Mouse (Mus musculus): Measurements from ENCODE around the gene Gss.
"Not testable (repeated sequence)": the region's sequence is repeated elsewhere in the genome, so short reads cannot be mapped to it uniquely, and the experiment has no call there.

Gene Gss

GRCm38 (mm10) chr2:155573996-155574395 lies 18.6 kb downstream of the Gss start:
- peak; percentile 44 for DNase-seq (ENCODE audit: low spot score)

DNA sequence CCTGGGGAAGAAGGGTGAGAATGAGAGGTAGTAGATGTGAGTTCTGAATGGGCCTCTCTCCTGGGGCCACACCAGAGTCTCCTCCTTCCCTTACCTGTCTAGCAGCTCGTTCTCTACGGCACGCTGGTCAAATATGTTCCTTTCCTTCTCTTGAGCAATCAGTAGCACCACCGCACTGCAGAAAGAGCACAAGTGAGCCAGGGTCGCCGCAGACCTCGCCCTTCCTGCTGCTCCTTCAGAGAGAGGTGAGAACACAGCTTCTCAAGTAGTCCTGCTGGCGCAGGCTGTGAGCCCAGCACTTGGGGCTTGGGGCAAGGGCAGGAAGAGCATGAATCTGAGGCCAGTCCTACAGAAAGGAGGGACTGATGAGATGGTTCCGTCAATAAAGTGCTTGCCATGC lies 19.6 kb downstream of the Gss start:
- DNase-seq (ENCODE audit: low spot score) = peak; percentile 59

GRCm38 (mm10) chr2:155569223-155569807 lies 23.3 kb downstream of the Gss start:
- no peak for DNase-seq (ENCODE audit: low spot score)

- DNase-seq (ENCODE audit: low spot score) = no peak
Observed at GRCm38 (mm10) chr2:155567751-155568150, 24.9 kb downstream of the Gss start.

DNA sequence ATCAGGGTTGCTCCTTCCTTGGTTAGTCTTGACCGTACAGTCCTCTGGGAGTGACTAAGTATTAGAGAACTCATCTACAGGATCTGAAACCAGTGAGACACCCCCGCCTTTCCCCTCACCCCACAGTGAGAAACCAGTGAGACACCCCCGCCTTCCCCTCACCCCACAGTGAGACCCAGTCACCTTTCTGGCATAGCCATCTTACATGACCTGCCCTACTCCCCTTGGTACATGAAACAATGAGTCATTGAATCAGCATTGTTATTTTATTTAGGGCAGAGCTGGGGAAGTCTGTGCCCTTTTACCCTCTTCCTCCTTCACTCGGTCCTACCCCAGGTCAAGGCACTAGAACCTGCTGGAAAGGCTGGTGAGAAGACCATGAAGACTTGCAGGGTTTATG lies 29.7 kb downstream of the Gss start:
- no peak for DNase-seq (ENCODE audit: low spot score)

- DNase-seq (ENCODE audit: low spot score) = no peak
Observed at GRCm38 (mm10) chr2:155562209-155562608, 30.4 kb downstream of the Gss start.

GRCm38 (mm10) chr2:155554426-155554985 lies 38.1 kb downstream of the Gss start:
- peak; percentile 32 for DNase-seq (ENCODE audit: low spot score)

GRCm38 (mm10) chr2:155552949-155553354 lies 39.7 kb downstream of the Gss start:
- DNase-seq (ENCODE audit: low spot score) = peak; percentile 59

DNA sequence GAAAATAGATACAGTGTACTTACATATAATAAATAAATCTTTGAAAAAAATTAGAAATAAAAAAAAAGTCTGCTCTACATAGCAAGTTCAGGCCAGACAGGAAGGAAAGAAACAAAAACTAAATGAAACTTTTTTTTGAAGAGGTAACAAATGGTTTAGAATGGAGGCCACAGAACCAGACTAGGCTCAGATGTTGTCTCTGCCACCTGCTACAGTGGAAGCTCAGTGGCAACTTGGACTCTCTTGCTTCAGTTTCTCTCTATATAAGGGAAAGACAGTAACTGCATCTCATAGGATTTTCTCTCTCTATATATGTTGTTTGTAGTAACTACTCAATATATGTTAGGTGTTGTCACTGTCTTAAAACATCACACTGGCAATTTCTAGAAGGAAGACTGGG lies 40.3 kb downstream of the Gss start:
- DNase-seq (ENCODE audit: low spot score) = no peak

DNA sequence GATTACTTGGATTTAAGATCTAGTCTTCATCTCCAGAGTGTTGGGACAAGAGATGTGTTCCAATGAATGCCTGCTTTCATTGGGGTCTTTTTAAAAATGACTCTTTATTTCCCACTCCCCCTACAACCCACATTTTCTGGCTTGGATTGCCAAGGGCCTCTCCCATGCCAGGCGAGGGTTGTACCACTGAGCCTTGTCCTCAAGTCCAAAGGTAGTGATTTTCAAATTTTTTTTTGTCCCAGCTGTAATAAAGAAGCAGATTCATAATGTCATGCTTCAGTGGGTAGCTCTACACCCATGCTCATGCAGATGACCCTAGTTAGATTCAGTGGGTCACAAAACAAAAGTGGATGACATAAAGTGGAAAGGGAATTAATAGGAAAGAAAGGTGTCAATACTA lies 45.7 kb downstream of the Gss start:
- DNase-seq (ENCODE audit: low spot score) = no peak

DNA sequence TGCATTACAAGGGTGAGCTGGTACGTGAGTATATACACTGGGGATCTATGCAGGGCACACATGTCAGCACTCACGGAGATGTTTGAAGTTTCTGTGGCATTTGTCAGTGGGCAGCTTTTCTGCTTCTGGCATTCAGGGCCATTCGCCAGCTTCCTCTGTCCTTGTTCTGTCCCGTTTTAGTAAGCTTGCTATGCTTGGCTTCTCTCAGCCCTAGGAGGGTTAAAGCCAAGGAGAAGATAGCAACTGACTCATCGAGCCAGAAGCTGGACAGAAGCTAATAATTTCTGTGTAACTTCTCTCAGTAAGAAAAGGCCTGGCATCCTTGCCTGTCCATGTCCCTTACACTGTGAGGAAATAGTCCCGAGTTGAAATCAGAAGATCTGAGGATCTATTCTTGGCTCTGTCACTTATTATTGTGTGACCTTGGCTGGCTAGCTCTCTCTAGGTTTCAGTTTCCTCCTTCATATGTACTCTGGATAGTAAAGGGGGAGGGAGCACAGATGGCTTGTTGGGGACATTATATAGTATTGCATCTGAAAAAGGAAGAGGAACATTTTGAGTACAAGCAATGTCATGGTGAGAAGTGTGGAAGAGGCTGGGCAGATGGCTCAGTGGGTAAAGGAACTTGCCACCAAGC lies 51.7 kb downstream of the Gss start:
- no peak for DNase-seq (ENCODE audit: low spot score)

GRCm38 (mm10) chr2:155539696-155540095 lies 52.9 kb downstream of the Gss start:
- DNase-seq (ENCODE audit: low spot score) = no peak

GRCm38 (mm10) chr2:155538463-155539057 lies 54.0 kb downstream of the Gss start:
- DNase-seq (ENCODE audit: low spot score) = not testable (repeated sequence)

GRCm38 (mm10) chr2:155537761-155538462 lies 54.7 kb downstream of the Gss start:
- no peak for DNase-seq (ENCODE audit: low spot score)

- DNase-seq (ENCODE audit: low spot score) = no peak
Observed at GRCm38 (mm10) chr2:155536292-155536691, 56.3 kb downstream of the Gss start.

- DNase-seq (ENCODE audit: low spot score) = no peak
Observed at GRCm38 (mm10) chr2:155527367-155527766, 65.2 kb downstream of the Gss start.

GRCm38 (mm10) chr2:155524378-155524777 lies 68.2 kb downstream of the Gss start:
- DNase-seq (ENCODE audit: low spot score) = no peak

DNA sequence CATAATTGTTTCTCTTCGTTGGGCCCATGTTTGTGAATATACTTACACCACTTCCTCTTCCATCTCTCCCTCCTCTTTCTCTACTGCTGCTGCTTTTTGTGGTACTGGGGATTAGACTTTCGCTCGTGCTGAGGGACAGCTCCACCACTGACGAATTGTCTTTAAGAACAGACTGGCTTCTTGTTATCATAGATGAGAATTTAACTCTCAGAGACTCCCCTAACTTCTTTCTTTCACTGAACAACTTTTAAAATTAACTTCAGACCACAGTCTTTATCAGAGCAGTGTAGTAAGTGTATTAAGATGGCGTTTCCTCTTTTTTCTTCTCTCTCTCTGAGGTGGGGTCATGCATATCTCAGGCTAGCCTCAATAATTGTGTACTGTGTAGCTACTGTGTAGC lies 68.9 kb downstream of the Gss start:
- DNase-seq (ENCODE audit: low spot score) = no peak

- no peak for DNase-seq (ENCODE audit: low spot score)
Observed at GRCm38 (mm10) chr2:155518531-155519270, 73.9 kb downstream of the Gss start.

DNA sequence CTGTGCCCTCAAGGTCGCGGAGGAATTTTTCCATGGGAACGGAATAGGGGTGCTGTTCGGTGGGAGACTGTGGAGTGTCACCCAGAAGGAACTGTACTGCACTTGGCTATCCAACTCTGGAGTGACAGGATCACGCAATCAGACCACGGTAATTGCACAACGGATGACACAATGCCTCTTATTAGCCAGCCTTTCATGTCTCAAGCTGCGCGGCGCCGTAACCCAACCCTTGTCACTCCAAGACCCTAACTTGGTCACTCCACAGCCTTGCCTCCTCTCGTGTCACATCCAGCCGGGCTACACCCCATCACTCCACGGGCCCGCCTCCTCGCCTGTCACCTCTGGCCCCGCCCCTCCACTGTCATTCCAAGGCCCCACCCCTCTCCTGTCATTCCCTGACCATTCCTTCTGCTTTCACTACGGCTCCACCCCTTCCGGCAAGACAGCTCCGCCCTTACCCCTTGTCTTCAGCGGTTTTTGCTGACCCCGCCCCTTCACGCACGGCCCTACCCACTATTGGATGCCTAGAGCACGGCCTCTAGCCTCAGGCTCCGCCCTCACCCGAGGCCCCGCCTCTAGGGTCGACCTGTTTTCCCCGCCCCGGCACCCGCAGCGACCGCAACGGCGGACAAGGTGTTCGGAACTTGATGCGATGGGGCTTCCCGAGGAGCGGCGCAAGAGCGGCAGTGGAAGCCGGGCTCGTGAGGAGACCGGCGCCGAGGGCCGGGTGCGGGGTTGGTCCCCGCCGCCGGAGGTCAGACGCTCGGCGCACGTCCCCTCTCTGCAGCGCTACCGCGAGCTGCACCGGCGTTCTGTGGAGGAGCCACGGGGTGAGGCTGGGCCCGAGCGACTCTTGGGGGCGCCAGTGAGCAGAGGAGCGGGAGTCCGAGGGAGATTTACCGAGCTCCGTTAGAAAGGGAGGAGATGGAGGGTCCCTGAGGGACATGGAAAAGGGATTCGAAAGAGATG lies 74.9 kb downstream of the Gss start, which contains the start of the genes Acss2 and Ggt7:
Gene Acss2, plus strand, starts transcription at position 494 of the 969 bp plus-strand sequence.
Gene Ggt7, minus strand, starts transcription at position 783 of the 969 bp plus-strand sequence.
- DNase-seq (ENCODE audit: low spot score) = peak; percentile 99

GRCm38 (mm10) chr2:155515941-155516340 lies 76.7 kb downstream of the Gss start:
- peak; percentile 74 for DNase-seq (ENCODE audit: low spot score)
